Mouse (Mus musculus) olfactory bulb, adult 2 months (tissue): ENCODE data around the gene Pik3cb.

Experiments
- CTCF ChIP-seq: fragments of 200-500 bp; IDR thresholded peaks from 2 replicates; pipeline ENCODE4 v1.5.1; 2012; ENCODE audit warnings: low read depth, mild to moderate bottlenecking, low read length, moderate library complexity; ENCODE audit not compliant: insufficient read depth
- POLR2A ChIP-seq: fragments of 200-500 bp; IDR thresholded peaks from 2 replicates; pipeline ENCODE4 v1.6.1; 2012; ENCODE audit warnings: mild to moderate bottlenecking, low read depth, low read length, moderate library complexity; ENCODE audit not compliant: insufficient read depth

GRCm38 (mm10) chr9:99081718-99082117 lies 58.7 kb downstream of the Pik3cb start:
- TF ChIP-seq CTCF (no peak), POLR2A (no peak)
